Mouse (Mus musculus) B cell, adult (primary cell): ENCODE measurements around the gene 4930523C07Rik. TPM values are rescaled to one million over a fixed set of nuclear protein-coding genes. Genes with fewer than 3 reads are reported as not detected.

Experiments used
- total RNA-seq: library from RNA; stranded (reverse); gene quantifications from 4 replicates; pipeline ENCODE4 v1.2.4, GENCODE M21; 2023; ENCODE audit not compliant: inconsistent age

Gene 4930523C07Rik
- 363 to 472 TPM (median 452 TPM) in 4 replicates for total RNA-seq

DNA sequence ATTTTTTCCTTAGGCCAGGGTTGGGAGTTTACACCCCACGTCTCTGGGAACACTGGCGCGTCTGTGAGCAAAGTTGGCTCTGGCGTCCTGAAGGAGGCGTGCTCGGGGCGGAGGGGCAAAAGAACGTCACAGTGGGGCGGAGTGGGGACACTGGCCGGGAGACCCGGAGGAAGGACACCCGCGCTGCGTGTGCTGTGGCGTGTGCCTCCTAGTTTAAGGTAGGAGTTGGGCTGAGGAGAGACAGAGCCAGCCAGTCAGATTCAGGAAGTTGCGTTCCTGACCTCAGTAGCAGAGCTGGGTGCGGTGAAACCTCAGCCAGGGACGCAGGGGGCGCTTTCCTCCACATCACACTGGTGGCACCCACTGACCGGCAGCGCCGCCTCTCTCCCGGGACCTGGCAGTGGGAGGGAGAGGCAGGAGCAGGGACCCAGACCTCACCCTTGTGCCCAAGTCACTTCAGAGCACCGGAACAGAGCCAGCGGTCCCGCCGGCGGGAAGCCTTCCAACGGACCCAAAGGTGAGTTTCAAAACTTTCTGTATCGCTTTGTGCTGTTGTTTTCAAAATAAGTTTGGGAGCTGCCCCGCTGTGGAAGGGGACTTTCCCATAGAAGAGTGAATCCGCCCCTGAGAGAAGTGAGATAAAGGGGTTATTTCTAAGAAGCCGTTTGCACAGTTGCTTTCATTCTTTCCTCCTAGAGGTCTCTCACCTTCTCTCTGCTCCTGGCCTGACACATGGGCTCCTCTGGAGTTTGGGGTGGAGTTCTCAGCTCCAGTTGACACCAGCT lies at the start of gene 4930523C07Rik:
TSS of gene 4930523C07Rik (plus strand) at position 146 of the 785 bp plus-strand sequence.

Other genes with a start within 250 kb of the 4930523C07Rik start
- gene Tnn, start 109.2 kb downstream of the 4930523C07Rik start, total RNA-seq = not detected in 4 replicates
- 36.7 to 41.7 TPM (median 39.7 TPM) in 4 replicates for gene Mrps14, start 150.8 kb downstream of the 4930523C07Rik start, total RNA-seq
- 49.0 to 63.4 TPM (median 55.6 TPM) in 4 replicates for gene Cacybp, start 168.5 kb downstream of the 4930523C07Rik start, total RNA-seq